Mouse (Mus musculus): ENCODE results near the gene Mink1. TPM values are rescaled to one million over a fixed set of nuclear protein-coding genes. Genes with fewer than 3 reads are reported as not detected.

Gene Mink1
- polyA plus RNA-seq, 1 experiment from 2014 or later: 15.6 TPM

DNA sequence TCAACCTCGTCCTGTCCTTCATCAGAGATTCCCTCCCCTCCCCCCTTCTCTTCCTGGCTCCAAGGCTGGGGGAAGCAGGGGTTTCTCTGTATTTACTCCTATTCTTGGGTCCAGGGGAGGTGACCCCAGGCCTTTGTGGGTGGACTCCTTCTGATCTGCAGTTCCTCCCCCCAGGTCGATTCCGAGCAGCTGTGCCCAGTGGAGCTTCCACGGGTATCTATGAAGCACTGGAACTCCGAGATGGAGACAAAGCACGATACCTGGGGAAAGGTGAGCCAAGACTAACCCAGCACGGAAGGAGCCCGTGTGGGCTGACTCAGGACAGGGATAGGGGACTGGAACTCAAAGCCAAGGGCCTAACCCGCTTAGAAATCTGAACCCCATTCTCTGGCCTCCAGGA is 95.3 kb downstream of the Mink1 start:
- 62% methylated on average over 9 of the region's 9 CpGs for WGBS
- Histone ChIP-seq H3K9ac (replicated peaks) (no peak overlapping the region), H3K4me3 (no peak overlapping the region)

DNA sequence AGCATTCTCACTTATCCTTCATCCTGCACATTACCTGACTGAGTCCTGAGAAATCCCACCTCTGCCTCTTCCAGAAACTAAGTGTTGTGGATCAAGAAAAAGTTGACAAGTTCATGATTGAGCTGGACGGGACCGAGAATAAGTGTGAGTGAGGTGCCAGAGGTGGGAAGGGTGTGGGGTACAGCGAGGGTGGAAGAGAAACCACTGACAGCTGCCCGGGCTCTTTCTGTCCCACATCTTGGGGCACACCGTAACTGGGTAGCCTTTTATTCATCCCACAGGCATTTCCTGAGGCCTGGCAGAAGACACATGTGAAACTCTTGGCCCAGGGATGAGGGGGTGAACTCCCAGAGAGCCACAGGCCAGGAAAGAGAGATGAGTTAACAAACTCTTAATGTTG is 95.8 kb downstream of the Mink1 start:
- Histone ChIP-seq H3K9me3 (no peaks in the 10 kb centered on the region), H3K4me3 (no peak overlapping the region), H3K36me3 (peaks cover 16% of the 10 kb centered on the region), H3K9ac (replicated peaks) (no peak overlapping the region), H3K27me3 (no peaks in the 10 kb centered on the region), H3K4me2 (replicated peaks) (no peak overlapping the region), H3K4me1 (peaks cover 21% of the 10 kb centered on the region), H3K27ac (replicated peaks) (no peak overlapping the region)
- ATAC-seq (replicated peaks): no peak
- 91% methylated on average over 5 of the region's 5 CpGs for WGBS

More for the DNA sequence above, 95.3 kb downstream of the Mink1 start:
- H3K27ac ChIP-seq (replicated peaks): no peak overlapping the region
- peaks cover 10% of the 10 kb centered on the region for H3K36me3 ChIP-seq
- no peaks in the 10 kb centered on the region for H3K9me3 ChIP-seq
- ATAC-seq (replicated peaks): no peak
- H3K4me1 ChIP-seq: peaks cover 27% of the 10 kb centered on the region
- H3K27me3 ChIP-seq: no peaks in the 10 kb centered on the region
- H3K4me2 ChIP-seq (replicated peaks): no peak overlapping the region

DNA sequence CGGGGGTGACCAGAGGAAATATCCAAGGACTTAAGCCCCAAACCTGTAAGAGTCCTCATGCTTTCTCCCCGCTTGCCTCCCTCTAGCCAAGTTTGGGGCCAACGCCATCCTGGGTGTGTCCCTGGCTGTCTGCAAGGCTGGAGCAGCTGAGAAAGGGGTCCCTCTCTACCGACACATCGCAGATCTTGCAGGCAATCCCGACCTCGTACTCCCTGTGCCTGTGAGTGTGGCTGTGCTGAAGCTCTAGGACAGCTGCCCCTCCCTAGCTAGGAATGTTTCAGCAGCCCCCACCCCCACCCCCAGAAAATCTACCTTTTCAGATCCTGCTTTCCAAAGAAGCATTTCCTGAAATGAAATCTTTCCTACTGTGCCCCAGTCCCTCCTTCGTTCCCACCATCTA is 96.3 kb downstream of the Mink1 start:
- Histone ChIP-seq H3K4me1 (peaks cover 21% of the 10 kb centered on the region), H3K27me3 (no peaks in the 10 kb centered on the region)
- 77% methylated on average over 8 of the region's 8 CpGs for WGBS

DNA sequence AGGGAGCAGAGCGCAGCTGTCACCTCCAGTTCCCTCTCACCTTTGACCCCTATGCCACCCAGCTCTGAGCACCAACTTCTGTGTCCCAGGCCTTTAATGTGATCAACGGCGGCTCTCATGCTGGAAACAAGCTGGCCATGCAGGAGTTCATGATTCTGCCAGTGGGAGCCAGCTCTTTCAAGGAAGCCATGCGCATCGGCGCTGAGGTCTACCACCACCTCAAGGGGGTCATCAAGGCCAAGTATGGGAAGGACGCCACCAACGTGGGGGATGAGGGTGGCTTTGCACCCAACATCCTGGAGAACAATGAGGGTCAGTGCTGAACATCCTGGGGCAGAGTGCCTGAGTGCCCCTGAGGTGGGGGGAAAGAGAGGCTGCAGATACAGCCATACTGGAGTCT is 97.9 kb downstream of the Mink1 start:
- H3K4me1 ChIP-seq: peaks cover 15% of the 10 kb centered on the region
- H3K27ac ChIP-seq (replicated peaks): no peak overlapping the region
- no peak for ATAC-seq (replicated peaks)
- H3K27me3 ChIP-seq: no peaks in the 10 kb centered on the region
- no peak overlapping the region for H3K4me2 ChIP-seq (replicated peaks)
- 93% methylated on average over 8 of the region's 8 CpGs for WGBS
- H3K9ac ChIP-seq (replicated peaks): no peak overlapping the region
- H3K4me3 ChIP-seq: no peak overlapping the region
- peaks cover 32% of the 10 kb centered on the region for H3K36me3 ChIP-seq
- no peaks in the 10 kb centered on the region for H3K9me3 ChIP-seq

More for the DNA sequence above, 96.3 kb downstream of the Mink1 start:
- H3K4me3 ChIP-seq: no peak overlapping the region
- no peak for ATAC-seq (replicated peaks)
- peaks cover 18% of the 10 kb centered on the region for H3K36me3 ChIP-seq
- H3K27ac ChIP-seq (replicated peaks): no peak overlapping the region
- no peaks in the 10 kb centered on the region for H3K9me3 ChIP-seq
- no peak overlapping the region for H3K9ac ChIP-seq (replicated peaks)
- H3K4me2 ChIP-seq (replicated peaks): no peak overlapping the region

DNA sequence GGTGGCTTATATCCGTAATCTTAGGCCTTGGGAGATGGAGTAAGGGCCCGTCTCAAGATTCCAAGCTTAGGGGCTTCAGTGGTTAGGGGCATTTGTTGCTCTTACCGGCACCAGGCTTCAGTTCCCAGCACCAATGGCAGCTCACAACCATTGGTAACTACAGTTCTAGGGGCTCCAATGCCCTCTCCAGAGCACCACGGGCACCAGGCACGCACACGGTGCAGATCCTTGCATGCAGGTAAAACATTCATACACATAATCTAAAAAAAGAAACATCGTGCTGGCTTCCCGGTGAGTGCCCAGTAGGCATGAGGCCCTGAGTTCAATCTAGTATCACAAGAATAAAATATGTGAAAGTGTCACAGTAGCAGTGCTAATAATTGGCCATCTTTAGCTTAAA is 100.4 kb downstream of the Mink1 start:
- Histone ChIP-seq H3K4me3 (no peak overlapping the region), H3K9ac (replicated peaks) (no peak overlapping the region), H3K27me3 (no peaks in the 10 kb centered on the region), H3K9me3 (no peaks in the 10 kb centered on the region), H3K36me3 (peaks cover 32% of the 10 kb centered on the region), H3K27ac (replicated peaks) (no peak overlapping the region), H3K4me1 (peaks cover 11% of the 10 kb centered on the region), H3K4me2 (replicated peaks) (no peak overlapping the region)
- ATAC-seq (replicated peaks): no peak
- WGBS: 84% methylated on average over 8 of the region's 8 CpGs

DNA sequence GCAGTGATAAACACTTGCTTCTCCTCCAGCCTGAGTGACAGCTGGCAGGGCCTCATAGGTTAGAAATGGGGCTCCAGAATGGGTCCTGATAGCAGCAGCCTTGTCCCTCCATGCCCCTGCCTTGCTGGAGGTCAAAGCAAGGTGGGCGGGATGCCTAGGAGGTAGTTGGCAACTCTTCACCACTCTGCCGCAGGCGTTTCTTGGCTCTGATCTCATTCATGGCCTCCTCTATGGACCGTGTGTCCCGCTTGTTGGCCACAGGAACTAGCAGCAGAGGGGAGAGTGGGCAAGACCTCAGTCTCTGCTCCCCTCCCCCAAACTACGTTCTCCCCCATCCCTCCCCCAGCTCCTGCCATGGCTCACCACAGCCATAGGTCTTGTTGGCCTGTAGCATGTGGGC is 101.3 kb downstream of the Mink1 start:
- ATAC-seq (replicated peaks): no peak
- Histone ChIP-seq H3K36me3 (peaks cover 32% of the 10 kb centered on the region), H3K27me3 (no peaks in the 10 kb centered on the region), H3K4me1 (peaks cover 13% of the 10 kb centered on the region), H3K9ac (replicated peaks) (no peak overlapping the region), H3K4me2 (replicated peaks) (no peak overlapping the region), H3K27ac (replicated peaks) (no peak overlapping the region), H3K9me3 (no peaks in the 10 kb centered on the region), H3K4me3 (no peak overlapping the region)
- WGBS: 82% methylated on average over 6 of the region's 6 CpGs

Other genes starting within 250 kb of the Mink1 start
- not detected in 2 replicates for gene Alox12e, start 240.3 kb upstream of the Mink1 start, polyA plus RNA-seq (2015; fragmentation: Nextera tagmentation; extraction: Ambion mirVana)
- not detected in 2 replicates for gene Alox15, start 210.8 kb upstream of the Mink1 start, polyA plus RNA-seq (2015; fragmentation: Nextera tagmentation; extraction: Ambion mirVana)
- gene Pelp1, start 152.8 kb upstream of the Mink1 start, polyA plus RNA-seq (2015; fragmentation: Nextera tagmentation; extraction: Ambion mirVana): 33.4 and 37.2 TPM in 2 replicates
- gene Arrb2, start 130.2 kb upstream of the Mink1 start, polyA plus RNA-seq (2015; fragmentation: Nextera tagmentation; extraction: Ambion mirVana): 38.1 and 38.4 TPM in 2 replicates
- gene Med11, start 111.0 kb upstream of the Mink1 start, polyA plus RNA-seq (2015; fragmentation: Nextera tagmentation; extraction: Ambion mirVana): 40.2 and 45.0 TPM in 2 replicates
- 0.52 and 0.56 TPM in 2 replicates for gene Zmynd15, start 103.4 kb upstream of the Mink1 start, polyA plus RNA-seq (2015; fragmentation: Nextera tagmentation; extraction: Ambion mirVana)
- 1.4 and 1.9 TPM in 2 replicates for gene Cxcl16, start 102.9 kb upstream of the Mink1 start, polyA plus RNA-seq (2015; fragmentation: Nextera tagmentation; extraction: Ambion mirVana)
- gene Tm4sf5, start 57.6 kb upstream of the Mink1 start, polyA plus RNA-seq (2015; fragmentation: Nextera tagmentation; extraction: Ambion mirVana): 1.0 and 2.0 TPM in 2 replicates
- gene Vmo1, start 48.3 kb upstream of the Mink1 start, polyA plus RNA-seq (2015; fragmentation: Nextera tagmentation; extraction: Ambion mirVana): 0.29 and 0.36 TPM in 2 replicates
- gene Gltpd2, start 43.7 kb upstream of the Mink1 start, polyA plus RNA-seq (2015; fragmentation: Nextera tagmentation; extraction: Ambion mirVana): 0.14 TPM in 1 of 2 replicates, not detected in the other
- gene Psmb6, start 37.5 kb upstream of the Mink1 start, polyA plus RNA-seq (2015; fragmentation: Nextera tagmentation; extraction: Ambion mirVana): 750 and 789 TPM in 2 replicates
- not detected in 2 replicates for gene Gm40193, start 29.9 kb upstream of the Mink1 start, polyA plus RNA-seq (2015; fragmentation: Nextera tagmentation; extraction: Ambion mirVana)
- 7.0 and 8.2 TPM in 2 replicates for gene Pld2, start 22.8 kb upstream of the Mink1 start, polyA plus RNA-seq (2015; fragmentation: Nextera tagmentation; extraction: Ambion mirVana)
- gene 4930544D05Rik, start 53.0 kb downstream of the Mink1 start, polyA plus RNA-seq (2015; fragmentation: Nextera tagmentation; extraction: Ambion mirVana): not detected in 2 replicates
- 0.34 TPM in 1 of 2 replicates, not detected in the other for gene Chrne, start 56.3 kb downstream of the Mink1 start, polyA plus RNA-seq (2015; fragmentation: Nextera tagmentation; extraction: Ambion mirVana)
- gene Gp1ba, start 76.2 kb downstream of the Mink1 start, polyA plus RNA-seq (2015; fragmentation: Nextera tagmentation; extraction: Ambion mirVana): 0.08 and 0.24 TPM in 2 replicates
- gene Rnf167, start 84.4 kb downstream of the Mink1 start, polyA plus RNA-seq (2015; fragmentation: Nextera tagmentation; extraction: Ambion mirVana): 126 and 130 TPM in 2 replicates
- gene Slc25a11, start 84.6 kb downstream of the Mink1 start, polyA plus RNA-seq (2015; fragmentation: Nextera tagmentation; extraction: Ambion mirVana): 167 and 168 TPM in 2 replicates
- gene Pfn1, start 91.8 kb downstream of the Mink1 start, polyA plus RNA-seq (2015; fragmentation: Nextera tagmentation; extraction: Ambion mirVana): 683 and 724 TPM in 2 replicates
- gene Eno3, start 94.3 kb downstream of the Mink1 start, polyA plus RNA-seq (2015; fragmentation: Nextera tagmentation; extraction: Ambion mirVana): 6.3 and 8.4 TPM in 2 replicates
- gene Spag7, start 106.5 kb downstream of the Mink1 start, polyA plus RNA-seq (2015; fragmentation: Nextera tagmentation; extraction: Ambion mirVana): 148 and 153 TPM in 2 replicates
- gene Camta2, start 125.2 kb downstream of the Mink1 start, polyA plus RNA-seq (2015; fragmentation: Nextera tagmentation; extraction: Ambion mirVana): 17.0 and 17.6 TPM in 2 replicates
- gene Inca1, start 137.3 kb downstream of the Mink1 start, polyA plus RNA-seq (2015; fragmentation: Nextera tagmentation; extraction: Ambion mirVana): 0.69 and 1.5 TPM in 2 replicates
- gene Kif1c, start 137.7 kb downstream of the Mink1 start, polyA plus RNA-seq (2015; fragmentation: Nextera tagmentation; extraction: Ambion mirVana): 1.4 and 1.5 TPM in 2 replicates
- 15.5 and 16.9 TPM in 2 replicates for gene Zfp3, start 201.3 kb downstream of the Mink1 start, polyA plus RNA-seq (2015; fragmentation: Nextera tagmentation; extraction: Ambion mirVana)
- not detected in 2 replicates for gene Scimp, start 249.7 kb downstream of the Mink1 start, polyA plus RNA-seq (2015; fragmentation: Nextera tagmentation; extraction: Ambion mirVana)

Data from forebrain, embryonic 15.5 days (tissue).